Mouse (Mus musculus): ENCODE measurements around the gene Tomm20. TPM values are rescaled to one million over a fixed set of nuclear protein-coding genes. Genes with fewer than 3 reads are reported as not detected.
"Not testable (repeated sequence)": the region's sequence is repeated elsewhere in the genome, so short reads cannot be mapped to it uniquely, and the experiment has no call there.

The Tomm20 gene
- 100 to 1,000 TPM in 1 of 2 experiments, 10 to 100 TPM in 1; 59.0 to 102 TPM for polyA plus RNA-seq (2017; shearing (Covaris generic))

DNA sequence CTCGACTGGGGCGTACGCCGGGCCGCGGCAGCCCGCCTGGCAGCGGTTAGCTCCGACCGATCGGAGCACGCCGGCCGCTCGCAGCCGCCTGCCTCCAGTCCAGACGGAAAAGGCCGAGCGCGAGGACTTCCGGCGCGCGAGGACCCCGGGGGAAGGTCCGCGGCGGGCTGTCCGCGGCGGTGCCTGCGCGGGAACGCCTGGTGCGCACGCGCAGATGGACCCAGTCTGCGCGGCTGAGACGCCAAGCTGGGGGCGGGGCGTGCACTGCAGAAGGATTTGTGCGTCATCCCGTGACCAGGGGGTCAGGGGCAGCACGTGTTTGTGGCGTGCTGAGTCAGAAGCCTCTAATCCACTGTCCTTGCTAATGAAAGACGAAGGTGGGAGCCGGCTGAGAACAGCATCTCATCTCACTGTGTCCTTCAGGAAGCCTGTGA is at the start of gene Tomm20:
Gene Tomm20 (minus strand): TSS at position 115 of the 434 bp plus-strand sequence.
- peak; percentile 74 for ATAC-seq

DNA sequence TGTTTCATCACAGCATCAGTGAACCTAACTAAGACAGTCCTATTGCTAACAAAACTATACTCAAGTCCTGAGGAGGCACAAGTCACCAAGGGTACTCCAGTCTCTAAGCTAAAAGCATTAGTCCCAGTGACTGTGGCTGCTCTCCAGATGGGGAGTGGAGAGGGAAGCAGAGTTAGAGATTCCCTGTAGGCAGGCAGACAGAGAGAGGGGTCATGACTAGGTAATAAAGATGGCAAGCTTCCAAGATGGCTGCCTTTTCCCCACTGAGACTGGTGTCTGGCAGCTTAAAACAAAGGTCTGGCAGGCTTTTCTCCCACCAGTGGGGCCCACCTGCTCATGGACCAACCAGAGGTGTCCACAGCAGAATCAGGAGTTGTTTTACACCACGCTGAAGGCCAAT is 48.9 kb upstream of the Tomm20 start:
- no peak for ATAC-seq

DNA sequence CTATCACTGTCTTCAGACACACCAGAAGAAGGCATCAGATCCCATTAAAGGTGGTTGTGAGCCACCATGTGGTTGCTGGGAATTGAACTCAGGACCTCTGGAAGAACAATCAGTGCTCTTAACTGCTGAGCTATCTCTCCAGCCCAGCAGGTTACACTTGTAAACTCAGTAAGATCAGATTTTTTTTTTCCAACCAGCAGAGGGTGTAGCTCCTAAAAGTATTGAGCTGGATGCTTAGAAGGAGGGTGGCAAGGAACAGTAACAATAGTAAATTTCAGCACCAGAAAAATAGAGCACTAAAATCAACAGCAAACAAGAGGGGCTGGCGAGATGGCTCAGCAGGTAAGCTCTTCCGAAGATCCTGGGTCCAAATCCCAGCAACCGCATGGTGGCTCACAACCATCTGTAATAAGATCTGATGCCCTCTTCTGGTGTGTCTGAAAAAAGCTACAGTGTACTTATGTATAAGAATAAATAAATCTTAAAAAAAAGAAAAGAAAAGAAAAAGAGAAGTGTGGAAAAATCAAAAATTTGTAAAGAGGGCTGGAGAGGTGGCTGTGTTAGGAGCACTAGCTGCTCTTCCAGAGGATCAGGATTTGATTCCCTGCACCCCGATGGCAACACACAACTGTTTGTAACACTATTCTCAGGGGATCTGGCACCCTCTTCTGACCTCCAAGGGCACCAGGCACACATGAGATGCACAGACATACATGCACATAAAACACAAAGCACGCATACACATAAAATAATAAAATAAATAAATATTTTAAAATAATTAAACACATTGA is 43.9 kb upstream of the Tomm20 start:
- no peak for ATAC-seq

DNA sequence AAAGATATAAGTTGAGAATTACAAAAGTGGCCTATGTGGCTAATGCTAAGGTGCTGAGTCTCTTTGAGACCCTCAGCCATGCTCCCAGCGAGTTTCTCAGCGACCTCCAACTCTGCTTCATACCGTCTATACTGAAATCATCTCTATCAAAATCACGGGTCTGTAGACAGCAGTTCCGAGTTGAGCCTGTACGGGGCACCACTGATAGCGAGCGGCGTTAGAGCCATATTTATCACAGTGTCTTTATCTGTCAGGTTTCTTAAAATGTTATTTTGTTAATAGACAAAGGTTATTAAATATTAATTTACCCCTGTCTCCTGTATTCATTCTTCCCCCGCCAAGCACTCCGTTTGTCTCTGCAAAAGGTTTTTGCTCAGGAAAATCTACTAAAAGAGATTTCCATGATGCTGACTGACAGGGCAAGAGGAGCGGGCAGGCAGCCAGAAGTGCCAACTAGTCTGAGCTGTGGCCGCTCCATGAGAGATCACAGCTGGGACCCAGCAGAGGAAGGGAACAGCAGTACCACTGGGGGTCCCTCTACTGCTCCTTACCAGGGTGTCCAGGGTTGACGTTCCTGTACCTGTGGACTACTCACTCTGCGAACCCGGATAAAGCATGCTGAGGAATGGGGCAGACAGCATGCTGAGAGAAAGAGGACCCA is 42.8 kb upstream of the Tomm20 start:
- ATAC-seq: no peak

DNA sequence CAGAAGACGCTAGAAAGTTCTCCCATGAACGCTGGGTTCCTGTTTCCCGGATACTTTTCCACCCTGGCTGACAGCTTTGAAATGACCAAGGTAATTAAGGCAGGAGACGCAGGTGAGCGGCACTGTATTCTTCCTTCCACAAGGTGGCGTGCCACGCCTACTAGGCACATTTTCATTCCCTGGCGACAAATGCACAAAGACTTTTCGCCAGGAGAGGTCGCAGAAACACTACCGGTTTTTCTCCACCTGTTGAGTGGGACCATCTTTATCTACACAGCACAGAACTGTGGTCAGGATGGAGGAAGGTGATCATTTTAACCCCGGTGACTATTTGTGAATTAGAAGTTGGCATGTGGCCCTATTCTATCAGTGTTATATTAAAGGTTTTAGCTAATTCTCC is 40.9 kb upstream of the Tomm20 start:
- peak; percentile 91 for ATAC-seq

DNA sequence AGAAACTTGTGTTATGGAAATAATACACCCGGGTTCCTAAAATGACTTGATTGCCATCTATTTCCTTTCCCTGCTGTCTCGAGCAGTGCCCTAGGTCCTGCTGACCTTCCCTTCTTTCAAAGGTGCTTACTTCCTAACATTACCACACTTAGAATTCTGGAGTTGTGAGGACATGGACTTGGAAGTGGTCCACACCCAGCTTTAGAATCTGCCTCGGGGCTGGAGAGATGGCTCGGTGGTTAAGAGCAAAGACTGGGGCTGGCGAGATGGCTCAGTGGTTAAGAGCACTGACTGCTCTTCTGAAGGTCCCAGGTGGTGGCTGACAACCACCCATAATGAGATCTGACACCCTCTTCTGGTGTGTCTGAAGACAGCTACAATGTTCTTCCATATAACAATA is 34.4 kb upstream of the Tomm20 start:
- ATAC-seq: no peak

DNA sequence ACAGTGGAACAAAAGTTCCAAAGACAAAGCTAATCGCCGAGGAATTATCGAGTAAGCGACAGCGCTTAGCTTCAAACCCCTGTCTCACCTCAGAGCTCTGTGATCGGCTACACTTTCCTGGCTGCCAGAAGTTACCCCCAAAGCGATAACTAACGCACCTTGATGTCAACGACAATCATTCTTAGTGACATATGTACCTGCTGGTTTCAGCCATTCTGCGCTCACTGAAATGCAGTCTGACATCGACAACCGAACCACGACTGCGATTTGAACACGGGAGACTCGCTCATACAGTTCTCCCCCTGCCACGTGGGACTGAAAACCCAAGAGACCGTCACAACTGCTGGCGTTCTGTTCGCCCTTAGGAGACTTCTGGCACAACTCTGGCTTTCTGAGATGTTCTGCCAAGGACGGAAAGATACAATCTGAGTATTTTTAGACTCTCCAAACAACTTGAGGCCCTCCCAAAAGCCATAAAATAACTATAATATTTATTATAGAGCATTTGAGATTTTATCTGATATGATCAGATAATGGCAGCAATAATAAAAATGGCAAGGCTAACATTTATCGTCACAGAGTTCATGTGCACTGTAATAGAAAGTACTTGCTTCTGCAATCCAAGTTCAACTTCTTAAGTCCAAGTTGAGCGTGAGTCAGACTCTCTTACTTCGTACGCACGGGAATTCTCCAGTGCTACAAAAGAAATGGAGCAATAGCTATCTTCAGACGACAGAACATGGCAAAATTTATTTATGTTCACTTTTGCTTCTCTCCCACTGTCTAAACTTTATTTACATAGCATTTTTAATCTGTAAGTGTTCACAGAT is 33.7 kb upstream of the Tomm20 start:
- ATAC-seq: no peak

DNA sequence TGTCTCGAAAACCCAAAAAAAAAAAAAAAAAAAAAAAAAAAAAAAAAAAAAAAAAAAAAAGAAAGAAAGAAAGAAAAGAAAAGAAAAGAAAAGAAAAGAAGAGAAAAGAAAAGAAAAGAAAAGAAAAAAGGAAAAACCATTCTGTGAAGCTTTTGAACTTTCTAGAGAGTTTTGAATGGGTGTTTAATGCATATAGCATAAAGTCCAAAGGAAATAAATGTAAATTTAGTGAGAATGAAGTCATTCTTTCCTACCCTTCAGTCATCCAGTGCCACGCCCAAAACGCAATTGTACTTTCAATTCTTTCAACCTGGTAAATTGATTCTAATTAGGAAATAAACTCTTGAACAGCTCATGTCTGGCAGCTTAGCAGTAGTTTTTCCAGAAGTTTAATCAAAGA is 32.9 kb upstream of the Tomm20 start:
- not testable (repeated sequence) for ATAC-seq

DNA sequence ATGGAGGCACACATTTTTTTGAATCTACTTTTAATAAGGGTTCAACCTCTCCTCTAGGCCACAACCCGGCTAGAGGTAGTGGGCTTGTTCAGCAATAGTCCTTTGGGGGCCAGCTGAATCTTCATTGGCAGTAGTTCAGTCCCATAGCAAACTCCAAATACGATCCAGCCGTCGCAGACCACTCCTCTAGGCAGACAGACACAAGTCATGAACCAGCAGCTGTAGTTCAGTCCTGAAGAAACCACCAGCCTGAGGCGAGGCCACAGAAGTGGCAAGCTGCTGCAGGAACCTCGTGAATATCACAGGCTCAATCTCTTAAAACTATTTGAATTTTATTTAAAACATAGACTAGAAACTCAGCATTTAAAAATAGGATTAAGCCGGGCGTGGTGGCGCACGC is 32.4 kb upstream of the Tomm20 start:
- ATAC-seq: no peak

DNA sequence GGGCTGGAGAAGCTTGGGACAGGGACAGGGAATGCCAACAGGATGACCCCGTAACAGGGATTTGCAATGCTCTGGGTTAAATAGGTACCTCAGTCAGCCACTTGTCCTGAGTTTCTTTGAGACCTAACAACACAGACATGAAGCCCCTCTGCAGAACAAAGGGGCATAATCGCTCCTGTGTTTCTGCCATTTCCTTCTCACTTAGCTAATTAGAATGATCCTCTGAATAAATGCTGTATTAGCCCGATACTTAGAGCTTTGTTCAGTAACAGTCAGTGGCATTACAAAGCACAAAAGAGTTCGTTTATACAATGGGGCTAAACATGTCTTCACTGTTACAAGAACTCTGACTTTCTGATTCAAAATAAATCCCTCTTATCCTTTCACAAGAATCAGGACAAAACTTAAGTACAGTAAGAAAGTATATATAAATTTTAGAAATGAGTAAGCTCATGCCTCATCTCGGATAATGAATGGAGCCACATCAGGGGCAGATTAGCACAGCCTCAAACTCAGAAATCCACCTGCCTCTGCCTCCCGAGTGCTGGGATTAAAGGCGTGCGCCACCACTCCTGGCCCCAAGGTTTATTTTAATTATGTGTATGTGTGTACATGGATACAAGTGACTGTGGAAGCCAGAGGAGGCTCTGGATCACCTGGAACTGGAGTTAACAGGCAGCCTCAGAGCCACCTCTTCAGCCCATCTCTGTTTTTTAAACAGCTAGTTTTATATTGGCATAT is 31.1 kb upstream of the Tomm20 start:
- ATAC-seq: no peak

DNA sequence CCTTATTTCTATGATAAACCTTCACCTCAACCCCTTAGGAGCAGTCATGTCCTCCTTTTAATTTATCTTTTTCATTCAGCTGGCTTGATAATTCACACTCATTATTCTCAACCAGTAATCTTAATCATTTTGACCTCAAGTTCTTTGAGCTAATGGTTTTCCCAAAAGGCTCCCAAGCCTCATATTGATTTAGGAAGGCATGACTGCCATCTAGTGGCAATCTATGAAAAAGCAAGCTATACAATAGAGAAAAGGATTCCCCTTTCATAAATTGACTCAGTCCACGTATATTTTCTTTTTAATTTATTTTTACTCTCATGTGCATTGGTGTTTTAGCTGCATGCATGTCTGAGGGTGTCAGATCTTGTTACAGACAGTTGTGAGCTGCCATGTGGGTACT is 30.1 kb upstream of the Tomm20 start:
- ATAC-seq: no peak

DNA sequence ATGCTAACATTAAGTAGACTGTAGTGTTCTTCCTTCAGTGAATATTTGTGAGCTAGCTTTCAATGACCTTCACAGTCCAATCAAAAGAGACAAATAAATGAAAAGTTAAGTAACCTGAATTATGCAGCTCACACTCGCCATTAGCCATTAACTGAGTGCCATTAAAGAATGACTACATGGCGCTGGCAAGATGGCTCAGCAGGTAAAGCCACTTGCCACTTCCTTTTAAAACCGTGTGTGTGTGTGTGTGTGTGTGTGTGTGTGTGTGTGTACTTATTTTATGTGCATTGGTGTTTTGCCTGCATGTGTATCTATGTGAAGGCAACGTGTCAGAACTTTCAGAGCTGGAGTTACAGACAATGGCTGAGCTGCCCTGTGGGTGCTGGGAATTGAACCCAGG is 28.9 kb upstream of the Tomm20 start:
- ATAC-seq: no peak

DNA sequence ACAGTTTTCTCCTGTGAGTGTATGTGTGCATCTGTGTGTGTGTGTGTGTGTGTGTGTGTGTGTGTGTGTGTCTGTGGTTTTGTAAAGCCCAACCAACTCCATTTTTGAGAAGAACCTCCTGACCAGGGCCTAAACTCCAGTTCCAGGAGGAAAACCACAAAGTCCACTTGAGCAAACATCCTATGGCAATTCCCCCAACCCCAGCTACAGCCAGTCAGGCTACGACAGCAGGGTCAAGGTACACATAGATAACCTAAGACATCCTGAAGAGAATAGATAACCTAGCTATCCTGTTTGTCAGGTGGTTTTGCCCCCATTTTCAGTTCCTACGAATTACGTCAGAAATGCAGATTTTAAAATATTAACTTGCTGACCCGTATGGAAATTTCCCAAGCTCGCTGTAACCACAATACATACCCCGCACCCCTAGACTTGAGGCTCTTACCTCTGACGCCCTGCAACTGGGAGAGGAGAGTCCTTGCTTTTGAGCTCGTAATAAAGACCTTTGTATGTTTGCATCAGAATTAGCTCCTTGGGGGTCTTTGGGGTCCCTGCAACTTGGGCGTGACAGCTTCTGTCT is 28.1 kb upstream of the Tomm20 start:
- no peak for ATAC-seq

DNA sequence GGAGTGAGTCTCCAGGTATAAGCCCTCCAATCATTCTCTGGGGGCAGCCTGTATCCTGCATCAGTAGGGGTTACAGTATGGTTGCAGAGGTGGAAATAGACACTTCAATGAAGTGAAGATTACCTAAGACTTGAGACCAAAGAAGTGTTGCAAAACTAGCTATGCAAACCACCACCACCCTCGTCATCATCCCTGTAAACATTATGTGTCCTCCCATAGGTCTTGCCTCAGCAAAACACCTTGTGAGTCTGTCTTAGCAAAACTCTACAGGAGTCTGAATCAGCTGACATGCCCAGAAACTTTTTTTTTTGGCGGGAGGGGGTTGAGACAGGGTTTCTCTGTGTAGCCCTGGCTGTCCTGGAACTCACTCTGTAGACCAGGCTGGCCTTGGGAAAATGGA is 27.0 kb upstream of the Tomm20 start:
- no peak for ATAC-seq

DNA sequence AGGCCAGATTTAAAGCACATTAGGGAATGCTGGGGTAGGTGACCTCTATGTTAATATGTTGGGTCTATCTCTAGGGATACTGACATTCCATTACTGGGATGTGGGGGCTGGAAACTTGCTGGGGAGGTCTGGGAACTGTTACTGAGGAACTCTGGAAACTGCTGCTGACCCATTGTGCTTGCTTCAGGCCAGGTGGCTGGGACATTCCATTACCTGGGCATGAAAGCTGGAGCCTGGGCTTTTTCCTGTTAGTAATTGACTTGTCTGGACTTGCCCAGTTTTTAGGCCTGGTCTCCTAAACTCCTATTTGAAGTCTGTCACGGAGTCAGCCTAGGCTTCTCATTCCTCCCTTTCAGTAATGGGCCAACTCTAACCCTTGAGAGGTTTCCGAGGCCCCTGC is 26.5 kb upstream of the Tomm20 start:
- no peak for ATAC-seq

DNA sequence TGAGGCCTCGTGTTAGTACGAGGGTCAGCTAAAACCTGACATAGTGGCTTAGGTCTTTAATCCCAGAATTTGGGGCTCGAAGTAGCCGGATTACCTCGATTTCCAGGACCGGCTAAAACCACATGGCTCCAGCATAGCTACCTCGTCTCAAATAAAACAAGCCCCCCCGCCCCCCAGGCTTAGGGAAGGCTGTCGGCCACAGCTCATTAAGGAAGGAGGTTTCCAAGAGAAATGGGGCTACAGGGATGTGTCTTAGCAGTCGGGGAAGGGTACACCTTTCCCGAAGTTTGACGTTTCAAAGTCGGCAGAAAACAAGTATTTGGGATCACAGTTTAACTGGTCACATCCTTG is 25.6 kb upstream of the Tomm20 start:
- ATAC-seq: peak; percentile 2

DNA sequence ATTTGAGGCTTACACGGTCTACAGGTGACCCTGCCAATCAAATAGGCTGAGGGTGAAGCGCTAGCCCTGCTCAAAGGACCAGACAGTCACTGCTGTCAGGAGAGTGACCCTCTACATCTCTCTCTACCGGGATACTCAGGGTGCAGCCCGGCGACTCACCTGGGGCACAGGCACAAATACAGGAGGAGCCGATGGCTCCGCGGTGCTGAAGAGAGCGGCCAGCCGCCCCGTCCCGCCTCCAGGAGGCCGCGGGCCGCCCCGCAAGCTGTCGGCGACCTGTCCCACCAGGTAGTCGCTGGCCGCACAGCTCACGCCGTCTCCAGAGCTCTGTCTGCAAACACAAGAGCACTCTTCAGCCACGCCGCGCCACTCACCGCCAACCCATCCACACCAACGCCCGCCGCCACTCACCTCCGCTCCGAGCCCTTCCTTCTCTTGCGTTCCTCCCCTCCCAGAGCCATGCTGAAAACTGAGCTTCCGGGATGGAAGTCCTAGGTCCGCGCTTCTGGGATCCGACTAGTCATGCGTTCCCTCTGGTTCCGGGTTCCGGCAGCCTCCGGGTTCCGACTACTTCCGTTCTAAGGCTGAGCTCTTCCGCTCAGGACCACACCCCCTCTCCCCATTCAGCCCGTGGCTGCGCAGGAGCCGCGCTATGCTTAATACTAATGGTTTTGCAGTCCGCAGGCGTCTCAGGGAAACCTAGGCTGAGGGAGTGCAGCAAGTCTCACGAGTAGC is 25.1 kb upstream of the Tomm20 start, which contains the start of gene Rbm34:
Gene Rbm34 (minus strand): TSS at position 493 of the 735 bp plus-strand sequence.
- peak; percentile 99 for ATAC-seq

DNA sequence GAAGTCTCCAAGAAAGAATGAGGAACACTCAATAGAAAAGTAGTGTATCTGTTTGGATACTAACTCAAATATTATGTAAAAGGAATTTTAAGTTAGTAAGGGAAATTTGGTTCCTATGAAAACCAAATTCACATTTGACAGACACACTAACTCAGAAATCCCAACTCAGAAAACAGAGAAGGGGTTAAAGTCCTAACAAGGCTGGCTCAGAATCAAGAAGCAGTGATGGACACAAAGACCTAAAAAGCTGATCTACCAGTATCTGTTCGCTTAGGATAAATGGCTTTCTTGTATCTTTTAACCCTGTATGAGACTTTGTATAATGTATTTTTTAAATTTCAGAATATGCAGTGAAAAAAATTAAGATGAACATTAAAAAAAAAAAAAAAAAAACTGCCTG is 23.9 kb upstream of the Tomm20 start:
- ATAC-seq: no peak

DNA sequence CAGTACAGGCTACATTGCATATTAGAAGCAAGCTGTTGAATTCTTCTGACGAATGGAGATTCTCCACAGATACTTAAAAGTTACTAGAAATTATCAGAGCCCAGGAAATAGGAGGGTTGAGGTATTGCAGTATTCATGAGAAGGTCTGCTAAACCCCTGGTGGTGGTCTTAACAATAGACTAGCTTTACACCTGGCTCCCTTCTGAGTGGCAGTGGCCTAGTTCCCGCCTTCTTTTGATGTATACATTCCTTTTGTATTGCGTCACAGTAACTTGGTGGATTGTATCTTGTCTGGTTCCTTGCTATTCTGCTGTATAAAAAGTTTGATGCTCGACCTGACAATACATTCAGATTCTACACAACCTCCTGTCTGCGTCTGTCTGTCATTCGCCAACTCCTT is 22.5 kb upstream of the Tomm20 start:
- no peak for ATAC-seq

DNA sequence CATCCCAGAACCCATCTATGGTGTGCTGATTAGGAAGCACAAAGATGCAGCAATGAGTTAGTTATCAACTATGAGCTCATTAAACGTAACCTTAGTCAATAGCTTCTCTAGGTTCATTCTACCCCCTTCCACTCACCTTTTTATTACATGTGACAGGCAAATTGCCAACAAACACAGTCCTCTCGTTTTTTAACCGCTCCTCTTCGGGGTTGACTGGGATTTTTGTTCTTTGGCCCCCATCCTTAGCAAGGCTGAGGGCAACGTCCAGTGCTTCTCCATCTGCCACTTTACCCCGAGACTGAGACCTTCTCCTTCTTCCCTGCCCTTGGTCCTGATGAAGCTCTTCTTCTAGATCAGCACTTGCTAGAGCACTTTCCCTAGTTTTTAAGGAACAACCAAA is 19.6 kb upstream of the Tomm20 start:
- ATAC-seq: no peak

DNA sequence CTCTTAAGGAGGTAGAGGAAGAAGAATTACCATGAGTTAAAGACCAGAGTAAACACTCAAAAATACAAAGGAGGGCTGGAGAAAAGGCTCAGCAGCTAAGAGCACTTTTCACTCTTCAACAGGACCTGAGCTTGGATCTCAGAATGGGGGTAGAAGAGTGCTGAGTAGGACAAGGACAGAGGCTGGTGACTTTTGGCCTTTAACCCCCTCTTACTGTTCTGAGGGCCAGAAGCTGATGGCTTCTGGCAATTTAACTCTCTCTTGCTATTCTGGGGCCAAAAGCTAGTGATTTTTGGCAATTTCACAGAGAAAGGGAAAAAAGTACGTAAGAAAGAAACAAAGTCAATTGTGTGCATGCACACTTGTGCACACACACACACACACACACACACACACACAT is 17.2 kb upstream of the Tomm20 start:
- no peak for ATAC-seq

DNA sequence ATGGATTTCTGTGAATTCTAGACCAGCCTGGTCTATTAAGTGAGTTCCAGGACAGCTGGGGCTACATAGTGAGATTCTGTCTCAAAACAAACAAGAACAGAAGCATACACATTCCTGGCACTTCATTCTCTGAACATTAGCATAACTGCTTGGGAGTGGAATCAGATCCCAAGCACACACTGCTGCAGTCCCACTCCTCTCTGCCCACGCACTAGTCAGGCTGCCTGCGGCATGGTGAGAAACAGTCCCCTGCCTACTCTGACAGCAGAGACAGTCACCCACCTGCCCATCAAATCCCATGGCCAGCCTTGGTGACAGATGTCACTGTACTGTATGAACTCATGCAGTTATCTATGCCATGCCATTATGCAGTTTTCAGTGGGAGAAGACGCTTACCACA is 15.9 kb upstream of the Tomm20 start:
- ATAC-seq: no peak
